8 mouse cellular contexts compared by ENCODE assay signal in the genomic region with DNA sequence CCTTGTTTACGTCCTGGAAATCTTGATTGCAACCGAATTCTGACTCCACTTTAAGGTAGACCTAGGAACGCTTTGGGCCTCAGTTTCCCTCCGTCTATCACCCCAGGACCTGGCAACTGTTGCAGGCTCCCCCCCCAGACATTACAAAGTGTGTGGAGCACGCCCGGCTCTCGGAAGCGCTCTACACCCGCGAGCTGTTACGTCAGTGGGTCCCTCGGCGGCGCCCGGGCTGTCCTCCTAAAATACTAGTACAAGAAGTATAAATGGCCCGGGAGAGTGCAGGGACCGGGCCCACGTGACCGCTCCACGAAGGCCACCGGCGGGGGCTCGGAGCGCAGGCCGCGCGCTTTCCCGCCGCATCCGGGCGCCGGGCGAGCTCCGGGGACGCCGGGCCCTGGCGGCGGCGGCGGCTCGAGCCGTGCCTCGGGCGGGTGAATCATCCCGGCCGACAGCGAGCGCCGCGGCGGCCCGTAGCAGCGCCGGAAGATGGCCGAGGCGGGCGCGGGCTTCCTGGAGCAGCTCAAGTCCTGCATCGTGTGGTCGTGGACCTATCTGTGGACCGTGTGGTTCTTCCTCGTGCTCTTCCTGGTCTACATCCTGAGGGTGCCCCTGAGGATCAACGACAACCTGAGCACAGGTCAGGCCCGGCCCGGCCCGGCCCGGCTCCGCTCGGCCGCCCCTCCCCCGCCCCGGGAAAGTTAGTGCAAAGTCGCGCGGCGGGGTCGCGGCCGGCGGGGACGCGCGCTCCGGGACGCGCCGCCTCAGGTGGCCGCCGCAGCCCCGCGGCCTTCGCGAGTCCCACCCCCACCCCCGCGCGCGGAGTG. TPM values are rescaled to one million over a fixed set of nuclear protein-coding genes. Genes with fewer than 3 reads are reported as not detected.
DNase-seq lines count a peak whose midpoint lies in the region; ATAC-seq lines count a peak whose summit lies in the region.

No protein-coding gene starts in this region.

- ATAC-seq in embryonic facial prominence, embryonic 11.5 days (replicated peaks; ENCODE audit: insufficient number of reproducible peaks, low FRiP score, low TSS enrichment, low read depth) = peak; percentile 91
- peak; percentile 81 for ATAC-seq in limb, embryonic 12.5 days (ENCODE audit: insufficient number of reproducible peaks, insufficient read depth, low FRiP score, low TSS enrichment, low read depth)
- ATAC-seq in midbrain, embryonic 13.5 days = peak; percentile 95

- under 1% methylated on average over 76 of the region's 97 CpGs for WGBS in embryonic facial prominence, embryonic 11.5 days
- under 1% methylated on average over 86 of the region's 97 CpGs for WGBS in limb, embryonic 12.5 days
- under 1% methylated on average over 68 of the region's 97 CpGs for WGBS in midbrain, embryonic 13.5 days

- H3K27me3 ChIP-seq in embryonic facial prominence, embryonic 11.5 days (ENCODE audit: control insufficient read depth, insufficient read depth, low read length) = no peaks in the 10 kb centered on the region
- no peaks in the 10 kb centered on the region for H3K27me3 ChIP-seq in limb, embryonic 12.5 days
- no peaks in the 10 kb centered on the region for H3K27me3 ChIP-seq in midbrain, embryonic 13.5 days

- peak overlapping the region; percentile 77 for H3K4me2 ChIP-seq in embryonic facial prominence, embryonic 11.5 days (ENCODE audit: low read depth, low read length)
- peak overlapping the region; percentile 72 for H3K4me2 ChIP-seq in limb, embryonic 12.5 days
- peak overlapping the region; percentile 94 for H3K4me2 ChIP-seq in midbrain, embryonic 13.5 days (replicated peaks)

- H3K36me3 ChIP-seq in embryonic facial prominence, embryonic 11.5 days (replicated peaks; ENCODE audit: control insufficient read depth, insufficient read depth, low read depth, low read length) = no peaks in the 10 kb centered on the region
- peaks cover 12% of the 10 kb centered on the region; the same call in 1 of the 2 replicates for H3K36me3 ChIP-seq in limb, embryonic 12.5 days
- no peaks in the 10 kb centered on the region for H3K36me3 ChIP-seq in midbrain, embryonic 13.5 days

- peak overlapping the region; percentile 96 for H3K9ac ChIP-seq in embryonic facial prominence, embryonic 11.5 days (replicated peaks; ENCODE audit: low read length)
- H3K9ac ChIP-seq in limb, embryonic 12.5 days (replicated peaks) = peak overlapping the region; percentile 91
- peak overlapping the region; percentile 77 for H3K9ac ChIP-seq in midbrain, embryonic 13.5 days (replicated peaks)

- peak; percentile 58 for DNase-seq in layer of hippocampus, adult 11-12 months (ENCODE audit: low spot score)
- DNase-seq in layer of hippocampus, adult 9-10 months (ENCODE audit: low spot score) = no peak
- peak; percentile 72 for DNase-seq in embryonic facial prominence, embryonic 11.5 days (ENCODE audit: low spot score)
- peak; percentile 98 for DNase-seq in heart, adult 11 months
- DNase-seq in kidney, adult 11 months = peak; percentile 71
- peak; percentile 68 for DNase-seq in spleen, adult 12 weeks (ENCODE audit: low spot score)

- H3K4me1 ChIP-seq in embryonic facial prominence, embryonic 11.5 days (ENCODE audit: control insufficient read depth, insufficient read depth, low read length) = no peaks in the 10 kb centered on the region
- peaks cover 9% of the 10 kb centered on the region; the same call in 1 of the 2 replicates for H3K4me1 ChIP-seq in limb, embryonic 12.5 days (replicated peaks)
- peaks cover 9% of the 10 kb centered on the region; the same call in 1 of the 2 replicates for H3K4me1 ChIP-seq in midbrain, embryonic 13.5 days (replicated peaks)

- peak overlapping the region; percentile 76 for H3K4me3 ChIP-seq in embryonic facial prominence, embryonic 11.5 days (ENCODE audit: low read depth, low read length)
- H3K4me3 ChIP-seq in limb, embryonic 12.5 days (replicated peaks) = peak overlapping the region; percentile 74
- peak overlapping the region; percentile 74 for H3K4me3 ChIP-seq in midbrain, embryonic 13.5 days (replicated peaks)

- no peaks in the 10 kb centered on the region for H3K9me3 ChIP-seq in embryonic facial prominence, embryonic 11.5 days (replicated peaks; ENCODE audit: control insufficient read depth, low read length)
- H3K9me3 ChIP-seq in limb, embryonic 12.5 days = no peaks in the 10 kb centered on the region
- no peaks in the 10 kb centered on the region for H3K9me3 ChIP-seq in midbrain, embryonic 13.5 days

- H3K27ac ChIP-seq in embryonic facial prominence, embryonic 11.5 days (replicated peaks; ENCODE audit: low read depth, low read length) = peak overlapping the region; percentile 88
- peak overlapping the region; percentile 96 for H3K27ac ChIP-seq in limb, embryonic 12.5 days
- H3K27ac ChIP-seq in midbrain, embryonic 13.5 days = peak overlapping the region; percentile 60; the same call in 1 of the 2 replicates

RNA-seq across cellular contexts. Expression of gene St7, which starts 1.2 kb away (rescaled TPM):
- 25.5 and 26.6 TPM in 2 replicates for polyA plus RNA-seq in embryonic facial prominence, embryonic 11.5 days (2014; fragmentation: Nextera tagmentation; extraction: Ambion mirVana)
- polyA plus RNA-seq in limb, embryonic 12.5 days (2016; fragmentation: Nextera tagmentation; extraction: Ambion mirVana) = 21.7 and 24.2 TPM in 2 replicates
- 62.4 and 63.0 TPM in 2 replicates for polyA plus RNA-seq in midbrain, embryonic 13.5 days (2015; fragmentation: Nextera tagmentation; extraction: Ambion mirVana)

RNA-seq across cellular contexts. Expression of gene Capza2, which starts 57.9 kb away (rescaled TPM):
- 252 and 253 TPM in 2 replicates for polyA plus RNA-seq in embryonic facial prominence, embryonic 11.5 days (2014; fragmentation: Nextera tagmentation; extraction: Ambion mirVana)
- 186 and 193 TPM in 2 replicates for polyA plus RNA-seq in limb, embryonic 12.5 days (2016; fragmentation: Nextera tagmentation; extraction: Ambion mirVana)
- 238 and 262 TPM in 2 replicates for polyA plus RNA-seq in midbrain, embryonic 13.5 days (2015; fragmentation: Nextera tagmentation; extraction: Ambion mirVana)
